Mouse (Mus musculus) layer of hippocampus, adult 2 months (tissue): ENCODE data around the gene Nup214. TPM values are rescaled to one million over a fixed set of nuclear protein-coding genes. Genes with fewer than 3 reads are reported as not detected.

Experiments
- DNase-seq, 2 experiments: peaks; one replicate each; pipeline ENCODE4 v3.0.0; 2022; ENCODE audit warnings: low spot score in 2 of 2
- H3K27ac ChIP-seq: fragments of 200-600 bp; 2 replicates; pipeline ENCODE4 v1.8.1; 2022
- H3K4me3 ChIP-seq: fragments of 200-600 bp; 2 replicates; pipeline ENCODE4 v1.8.1; 2022; ENCODE audit warnings: mild to moderate bottlenecking
- CTCF ChIP-seq: fragments of 200-600 bp; conservative IDR thresholded peaks from 2 replicates; pipeline ENCODE4 v1.8.1; 2022; ENCODE audit warnings: antibody characterized with exemption, mild to moderate bottlenecking, moderate library complexity
- total RNA-seq, 2 experiments: library from RNA; stranded (reverse); gene quantifications; 2 replicates each; pipeline ENCODE4 v1.2.3; 2021

Gene Nup214
- total RNA-seq, 2 experiments from 2014 or later = 67.0 to 69.3 TPM

- DNase-seq = no peak
- peak overlapping the region; percentile 97 for H3K4me3 ChIP-seq
- no peak for TF ChIP-seq CTCF
- H3K27ac ChIP-seq = peak overlapping the region; percentile 93
These were observed 654 bp downstream of the Nup214 start for GRCm38 (mm10) chr2:31974809-31975371.

GRCm38 (mm10) chr2:31987774-31988173 lies 13.5 kb downstream of the Nup214 start:
- Histone ChIP-seq H3K4me3 (no peak overlapping the region), H3K27ac (no peak overlapping the region)
- no peak for DNase-seq
- TF ChIP-seq CTCF = no peak

- Histone ChIP-seq H3K4me3 (no peak overlapping the region), H3K27ac (no peak overlapping the region)
- no peak for TF ChIP-seq CTCF
- no peak for DNase-seq
These were observed 16.7 kb downstream of the Nup214 start for GRCm38 (mm10) chr2:31990961-31991360.

DNA sequence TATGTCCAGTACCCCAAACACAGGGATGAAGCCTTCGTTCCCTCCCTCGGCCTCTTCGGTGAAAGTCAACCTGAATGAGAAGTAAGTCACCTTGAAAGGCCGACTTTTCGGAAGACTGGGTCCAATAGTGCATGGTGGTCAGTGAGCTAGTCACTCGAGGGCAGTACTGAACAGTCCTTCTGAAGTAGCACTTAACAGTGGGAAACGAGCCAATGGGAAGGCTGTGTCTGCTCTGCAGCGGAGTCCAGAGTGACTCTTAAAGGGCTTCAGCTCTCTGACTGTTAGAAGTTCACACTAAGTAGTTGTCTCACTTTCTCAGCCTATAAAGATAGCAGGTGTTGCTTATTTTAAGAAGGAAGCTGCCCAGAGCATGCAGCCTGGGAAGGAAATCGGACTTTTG lies 20.7 kb downstream of the Nup214 start:
- no peak overlapping the region for H3K4me3 ChIP-seq
- no peak for TF ChIP-seq CTCF

DNA sequence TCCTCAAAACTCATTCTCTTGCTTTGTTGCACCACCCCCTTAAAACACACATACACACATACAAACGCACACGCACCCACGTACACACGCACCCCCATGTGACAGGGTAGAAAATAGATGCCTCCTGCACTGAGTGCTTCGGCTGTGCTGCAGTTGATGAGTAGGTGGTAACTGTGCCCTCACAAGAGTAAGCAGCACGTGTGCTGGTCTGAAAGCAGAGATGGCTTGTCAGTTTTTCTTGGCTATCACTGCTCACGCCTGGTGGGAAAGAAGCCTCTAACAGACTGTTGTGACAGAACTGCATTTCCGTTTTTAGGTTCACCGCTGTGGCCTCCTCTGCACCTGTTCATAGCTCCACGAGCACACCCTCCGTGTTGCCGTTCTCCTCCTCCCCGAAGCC lies 21.8 kb downstream of the Nup214 start:
- Histone ChIP-seq H3K4me3 (no peak overlapping the region), H3K27ac (peak overlapping the region; percentile 58; the same call in 1 of the 2 replicates)
- TF ChIP-seq CTCF = no peak
- DNase-seq = peak; percentile 75 to 76

More for the DNA sequence above, 20.7 kb downstream of the Nup214 start:
- no peak for DNase-seq
- no peak overlapping the region for H3K27ac ChIP-seq

GRCm38 (mm10) chr2:31997539-31997938 lies 23.3 kb downstream of the Nup214 start:
- DNase-seq = no peak
- H3K4me3 ChIP-seq = no peak overlapping the region
- no peak for TF ChIP-seq CTCF
- no peak overlapping the region for H3K27ac ChIP-seq

- no peak for DNase-seq
- Histone ChIP-seq H3K27ac (no peak overlapping the region), H3K4me3 (no peak overlapping the region)
- TF ChIP-seq CTCF = peak; percentile 46
These were observed 24.2 kb downstream of the Nup214 start for GRCm38 (mm10) chr2:31998443-31998842.

- no peak for DNase-seq
- H3K4me3 ChIP-seq = no peak overlapping the region
- no peak for TF ChIP-seq CTCF
- H3K27ac ChIP-seq = no peak overlapping the region
These were observed 34.1 kb downstream of the Nup214 start for GRCm38 (mm10) chr2:32008311-32008710.

DNA sequence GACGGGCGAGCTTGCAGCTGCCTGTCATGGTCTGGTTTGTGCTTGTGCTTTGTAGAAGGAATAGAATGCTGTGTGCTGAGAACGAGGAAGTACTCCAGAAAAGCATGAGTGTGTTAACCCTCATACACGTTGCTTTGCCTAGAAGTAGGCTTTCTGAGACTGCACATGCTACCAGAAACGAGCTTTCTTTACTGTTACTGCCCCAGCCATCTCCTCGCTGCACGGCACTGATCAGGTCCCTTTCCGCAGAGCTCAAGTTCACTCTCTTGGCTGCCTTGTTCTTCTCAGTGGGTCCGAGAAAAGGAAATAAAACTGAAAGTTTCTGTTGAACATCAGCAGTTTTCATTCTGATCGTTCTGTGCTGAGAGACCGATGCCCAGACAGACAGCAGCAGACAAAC lies 34.5 kb downstream of the Nup214 start:
- no peak overlapping the region for H3K27ac ChIP-seq
- no peak overlapping the region for H3K4me3 ChIP-seq
- no peak for TF ChIP-seq CTCF
- DNase-seq = no peak

GRCm38 (mm10) chr2:32019704-32020103 lies 45.5 kb downstream of the Nup214 start:
- no peak for DNase-seq
- H3K4me3 ChIP-seq = no peak overlapping the region
- H3K27ac ChIP-seq = no peak overlapping the region
- TF ChIP-seq CTCF = no peak

GRCm38 (mm10) chr2:32020229-32020628 lies 46.0 kb downstream of the Nup214 start:
- no peak for DNase-seq
- no peak overlapping the region for H3K27ac ChIP-seq
- no peak overlapping the region for H3K4me3 ChIP-seq
- TF ChIP-seq CTCF = no peak

GRCm38 (mm10) chr2:32024372-32024771 lies 50.1 kb downstream of the Nup214 start:
- Histone ChIP-seq H3K4me3 (no peak overlapping the region), H3K27ac (no peak overlapping the region)
- no peak for DNase-seq
- no peak for TF ChIP-seq CTCF

- Histone ChIP-seq H3K4me3 (no peak overlapping the region), H3K27ac (peak overlapping the region; percentile 68)
- DNase-seq = peak; percentile 35 to 63
- TF ChIP-seq CTCF = no peak
These were observed 55.4 kb downstream of the Nup214 start for GRCm38 (mm10) chr2:32029636-32030035.

DNA sequence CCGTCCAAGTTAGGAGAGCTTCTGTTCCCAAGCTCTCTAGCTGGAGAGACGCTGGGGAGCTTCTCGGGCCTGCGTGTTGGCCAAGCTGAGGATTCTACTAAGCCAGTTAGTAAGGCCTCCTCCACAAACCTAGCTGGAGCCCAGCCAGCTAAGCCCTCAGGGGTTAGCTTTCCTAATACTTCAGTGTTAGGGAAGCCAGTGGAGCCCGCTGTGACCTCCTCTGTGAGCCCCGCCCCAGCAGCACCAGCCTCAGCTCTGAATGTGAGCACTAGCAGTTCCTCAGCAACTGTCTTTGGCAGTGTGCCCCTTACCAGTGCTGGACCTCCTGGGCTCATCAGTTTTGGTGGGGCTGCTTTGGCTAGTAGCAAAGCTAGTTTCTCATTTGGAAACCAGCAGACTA lies 59.2 kb downstream of the Nup214 start:
- DNase-seq = no peak
- no peak overlapping the region for H3K27ac ChIP-seq
- H3K4me3 ChIP-seq = no peak overlapping the region
- no peak for TF ChIP-seq CTCF
